Mouse (Mus musculus) embryonic stem cell, embryonic (primary cell): ENCODE data around the gene Alg5.

Experiments
- CTCF ChIA-PET, 4 experiments: fragments of 300-600 bp in 2 of 4; fragments of 350-600 bp in 2 of 4; sonication (Branson Sonifier 250); formaldehyde crosslinking; loops; one replicate each; lab custom pipeline; 2022; ENCODE audit warnings: inconsistent platforms in 2 of 4; lab: Charles Lee
- POLR2A ChIA-PET, 4 experiments: fragments of 300-600 bp in 2 of 4; fragments of 350-600 bp in 2 of 4; sonication (Branson Sonifier 250); formaldehyde crosslinking; loops; one replicate each; lab custom pipeline; 2022; ENCODE audit warnings: antibody characterized with exemption in 4 of 4, inconsistent platforms in 1 of 4; lab: Charles Lee

The Alg5 gene

DNA sequence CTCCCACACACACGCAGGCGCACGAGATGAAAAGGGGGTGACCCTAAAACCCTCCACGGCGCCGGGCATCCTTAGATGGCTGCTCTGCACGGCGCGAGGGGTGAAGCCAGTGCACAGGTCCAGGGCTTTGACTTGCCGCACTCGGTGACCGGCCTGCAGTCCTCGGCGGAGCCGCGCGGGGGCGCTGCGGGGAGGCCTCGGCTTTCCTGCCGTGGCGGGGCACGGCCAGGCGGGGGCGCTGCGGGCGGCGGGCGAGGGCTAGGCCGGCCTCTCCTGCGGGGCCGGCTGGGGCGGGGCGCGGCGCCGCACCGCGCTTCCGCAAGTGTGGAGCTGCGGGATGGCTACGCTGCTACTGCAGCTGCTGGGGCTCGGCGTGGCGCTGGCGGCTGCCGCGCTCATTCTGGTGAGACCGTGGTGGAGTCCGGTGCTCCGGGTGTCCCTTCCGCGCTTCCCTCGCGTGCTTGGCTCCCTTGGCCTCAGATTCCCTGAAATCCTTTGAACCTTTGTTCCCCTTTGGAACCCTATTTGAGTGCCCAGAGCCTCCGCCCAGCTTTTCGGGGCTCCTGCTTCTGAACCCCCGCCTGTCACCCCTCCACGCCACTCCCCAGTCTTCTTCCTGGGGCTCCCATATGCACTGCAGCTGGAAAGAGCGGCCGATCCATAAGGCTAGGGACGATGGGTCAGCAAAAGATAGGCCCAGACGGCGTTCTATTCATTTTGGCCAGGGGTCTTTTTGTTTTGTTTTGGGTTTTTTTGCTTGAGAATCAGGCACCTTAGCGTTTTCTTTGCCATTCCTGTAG is at the start of gene Alg5, which contains the start of gene Exosc8:
Gene Alg5, plus strand, starts transcription at position 293 of the 800 bp plus-strand sequence.
Gene Exosc8, minus strand, starts transcription at position 147 of the 800 bp plus-strand sequence.
- CTCF ChIA-PET, result interaction anchor here (0.5 to 2.3 kb wide), 27 partner anchors 9 to 1246 kb away, joined by 3 to 43 read pairs (median 4); partner anchors contain the start of genes Supt20 (in 2 of the 4) and Smad9 (in 1 of the 4)
- POLR2A ChIA-PET, result interaction anchor here in 3 of 4 experiments (0.5 to 3.7 kb wide), 22 partner anchors 8 to 487 kb away, joined by 3 to 23 read pairs (median 5); partner anchors contain the start of gene Supt20 (in 3 of the 3)

DNA sequence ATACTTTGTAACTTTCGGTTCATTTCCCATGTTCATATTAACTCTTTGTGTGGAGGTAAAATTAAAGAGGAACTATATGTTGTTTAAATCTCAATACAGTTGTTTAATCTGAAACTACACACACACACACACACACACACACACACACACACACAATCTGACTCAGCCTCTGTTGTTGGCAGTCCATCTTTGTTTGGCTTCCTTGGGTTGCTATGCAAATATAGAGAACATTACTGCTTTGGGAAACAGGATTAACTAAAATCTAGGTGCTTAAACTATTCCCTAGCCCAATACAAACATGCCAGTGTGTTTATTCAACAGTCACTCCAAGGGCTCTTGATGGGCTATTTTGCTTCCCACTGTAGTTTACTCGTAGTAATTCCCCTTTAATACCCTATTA is 48.1 kb upstream of the Alg5 start:
- ChIA-PET POLR2A (no interaction called here), CTCF (no interaction called here)

DNA sequence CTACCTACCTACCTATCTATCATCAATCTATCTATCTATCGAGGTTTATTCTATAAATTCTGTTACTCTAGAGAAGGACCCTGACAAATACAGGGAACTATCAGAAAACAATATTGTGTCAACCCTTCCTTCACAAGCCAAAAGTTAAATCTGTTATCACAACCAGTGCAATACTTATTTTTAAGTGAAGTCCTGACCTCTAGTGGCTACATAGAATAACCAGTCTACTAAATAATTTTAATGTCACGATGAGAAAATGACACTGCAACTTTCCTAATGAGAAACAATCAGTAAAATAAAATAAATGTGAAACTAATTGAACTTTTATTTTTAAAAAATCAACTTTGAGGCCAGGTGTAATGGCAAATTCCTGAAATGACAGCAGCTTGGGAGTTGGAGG is 46.2 kb upstream of the Alg5 start:
- ChIA-PET CTCF (no interaction called here), POLR2A (no interaction called here)

DNA sequence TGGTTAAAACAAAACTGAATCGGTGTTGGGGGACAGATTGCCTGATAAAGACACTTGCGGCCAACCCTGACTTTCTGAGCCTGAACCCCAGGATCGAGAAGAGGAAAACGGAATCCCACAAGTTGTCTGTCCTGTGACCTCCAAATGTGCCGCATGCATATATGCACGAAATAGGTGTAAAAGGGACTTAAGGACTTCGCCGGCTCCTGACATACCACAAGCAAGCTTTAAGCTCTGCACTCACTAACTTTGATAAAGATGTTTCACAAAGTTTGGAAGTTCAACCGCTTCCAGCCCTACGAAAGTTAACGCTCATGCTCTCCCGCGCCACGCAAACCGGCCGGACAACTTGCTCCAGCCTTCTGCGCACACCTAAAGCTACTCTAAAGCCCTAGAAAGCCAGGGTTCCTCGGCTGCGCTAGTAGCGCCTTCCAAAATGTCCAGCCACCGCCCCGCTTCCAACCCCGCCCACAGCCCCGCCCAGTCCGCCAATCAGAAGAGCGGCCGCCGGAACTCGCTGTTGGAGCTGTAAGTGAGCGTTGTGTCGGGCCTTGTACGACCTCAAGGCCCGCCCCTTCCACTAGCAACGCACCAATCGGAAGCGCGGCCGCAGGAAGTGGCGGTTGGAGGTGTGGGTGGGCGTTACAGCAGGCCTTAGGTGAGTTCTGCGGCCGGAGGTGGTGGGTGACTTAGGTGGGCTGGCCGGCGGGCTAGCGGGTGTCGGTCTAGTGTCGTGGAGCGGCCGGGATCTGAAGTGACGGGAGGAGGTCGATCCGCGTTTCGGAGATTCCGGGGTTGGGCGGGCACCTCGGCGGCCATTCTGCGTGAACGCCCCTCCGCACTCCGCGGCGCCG is 42.9 kb upstream of the Alg5 start, which contains the start of gene Supt20:
Gene Supt20, plus strand, starts transcription at position 606 of the 854 bp plus-strand sequence.
- CTCF ChIA-PET, result interaction anchor here in 3 of 4 experiments (0.6 to 1.8 kb wide), 13 partner anchors 10 to 1839 kb away, joined by 3 to 12 read pairs (median 4); partner anchors contain the start of genes Alg5 (in 2 of the 3) and Exosc8 (in 2 of the 3)
- POLR2A ChIA-PET, result interaction anchor here in 3 of 4 experiments (0.6 to 1.8 kb wide), 55 partner anchors 9 to 489 kb away, joined by 3 to 13 read pairs (median 4); partner anchors contain the start of genes Alg5 (in 3 of the 3), Exosc8 (in 3 of the 3), Sohlh2 (in 1 of the 3) and Spg20 (in 1 of the 3)

DNA sequence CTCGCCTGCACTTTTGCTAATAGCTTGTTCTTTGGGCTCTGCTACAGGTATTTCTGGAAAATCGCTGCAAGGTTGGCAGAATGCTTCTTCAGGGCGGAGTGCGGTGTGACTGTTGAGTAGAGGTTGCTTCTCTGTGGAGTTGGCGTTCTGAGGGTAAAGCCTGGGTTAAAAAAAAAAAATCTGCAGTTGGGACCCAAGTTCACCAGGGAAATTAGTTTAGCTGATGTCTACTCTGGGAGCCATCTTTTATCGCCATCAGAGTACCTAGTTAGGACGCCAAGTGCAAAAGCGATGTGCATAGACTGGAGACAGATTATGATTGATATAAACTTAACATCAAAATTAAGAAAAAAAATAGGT is 42.3 kb upstream of the Alg5 start:
- ChIA-PET CTCF (interaction anchor here in 3 of 4 experiments (0.6 to 1.8 kb wide), 13 partner anchors 10 to 1839 kb away, joined by 3 to 12 read pairs (median 4); partner anchors contain the start of genes Alg5 (in 2 of the 3) and Exosc8 (in 2 of the 3)), POLR2A (interaction anchor here in 3 of 4 experiments (0.6 to 1.8 kb wide), 55 partner anchors 9 to 489 kb away, joined by 3 to 13 read pairs (median 4); partner anchors contain the start of genes Alg5 (in 3 of the 3), Exosc8 (in 3 of the 3), Sohlh2 (in 1 of the 3) and Spg20 (in 1 of the 3))

DNA sequence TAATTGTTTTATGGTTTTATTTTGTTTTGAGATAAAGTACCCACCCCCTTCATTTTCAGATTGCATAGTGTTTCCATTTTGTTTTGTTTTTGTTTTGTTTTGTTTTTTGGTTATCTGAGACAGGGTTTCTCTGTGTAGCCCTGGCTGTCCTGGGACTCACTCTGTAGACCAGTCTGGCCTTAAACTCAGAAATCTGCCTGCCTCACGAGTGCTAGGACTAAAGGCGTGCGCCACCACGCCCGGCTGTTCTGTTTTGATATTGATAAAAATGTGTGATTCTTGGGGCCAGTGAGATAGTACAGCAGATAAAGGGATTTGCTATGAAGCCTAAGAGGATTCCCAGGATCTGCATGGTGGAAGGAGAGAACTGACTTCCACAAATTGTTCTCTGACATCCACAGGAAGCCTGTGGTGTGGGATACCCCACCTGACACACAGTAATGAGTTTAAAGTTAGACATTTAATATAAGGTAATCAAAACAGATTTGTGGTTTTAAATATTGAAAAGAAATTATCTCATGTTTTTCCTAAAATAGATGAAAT is 35.5 kb upstream of the Alg5 start:
- ChIA-PET CTCF (no interaction called here), POLR2A (interaction anchor here in 1 of 4 experiments (0.7 to 1.1 kb wide), 2 partner anchors 14 to 21 kb away, joined by 3 read pairs; no protein-coding TSS in a partner anchor)

DNA sequence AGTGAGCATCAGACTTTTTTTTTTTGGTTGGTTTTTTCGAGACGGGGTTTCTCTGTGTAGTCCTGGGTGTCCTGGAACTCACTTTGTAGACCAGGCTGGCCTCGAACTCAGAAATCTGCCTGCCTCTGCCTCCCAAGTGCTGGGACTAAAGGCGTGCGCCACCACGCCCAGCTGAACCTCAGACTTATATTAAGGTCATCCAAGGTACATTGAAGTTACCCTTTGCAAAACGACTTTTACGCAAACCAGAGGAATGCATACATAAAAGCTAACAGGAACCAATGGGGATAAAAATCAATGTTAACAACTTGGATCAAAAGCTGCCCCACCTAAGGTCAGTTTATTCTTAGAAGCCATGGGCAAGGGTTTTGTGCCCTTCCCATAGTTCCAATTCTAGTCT is 31.2 kb upstream of the Alg5 start:
- CTCF ChIA-PET, result interaction anchor here in 1 of 4 experiments (1.4 kb wide), 1 partner anchor 18 kb away, joined by 4 read pairs; no protein-coding TSS in a partner anchor
- POLR2A ChIA-PET, result interaction anchor here in 3 of 4 experiments (0.8 to 2.5 kb wide), 10 partner anchors 11 to 31 kb away, joined by 3 to 12 read pairs (median 6); partner anchors contain the start of genes Supt20 (in 3 of the 3), Alg5 (in 1 of the 3) and Exosc8 (in 1 of the 3)

DNA sequence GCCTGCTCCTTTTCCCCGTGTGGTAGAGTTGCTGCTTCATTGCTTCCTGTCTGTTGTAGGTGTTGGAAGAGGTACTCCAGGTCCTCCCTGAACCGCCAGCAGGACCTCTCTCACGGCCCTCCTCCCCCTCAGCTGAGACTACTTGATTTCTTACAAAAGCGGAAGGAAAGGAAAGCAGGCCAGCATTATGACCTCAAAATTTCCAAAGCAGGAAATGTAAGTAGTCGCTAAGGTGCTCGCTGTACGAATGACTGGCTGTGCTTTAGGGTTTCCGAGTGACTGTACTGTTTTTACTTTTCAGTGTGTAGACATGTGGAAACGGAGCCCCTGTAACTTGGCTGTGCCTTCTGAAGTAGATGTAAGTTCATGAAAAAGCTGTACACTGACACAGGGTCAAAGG is 26.4 kb upstream of the Alg5 start:
- ChIA-PET POLR2A (no interaction called here), CTCF (interaction anchor here in 1 of 4 experiments (0.8 kb wide), 1 partner anchor 37 kb away, joined by 3 read pairs; no protein-coding TSS in a partner anchor)

DNA sequence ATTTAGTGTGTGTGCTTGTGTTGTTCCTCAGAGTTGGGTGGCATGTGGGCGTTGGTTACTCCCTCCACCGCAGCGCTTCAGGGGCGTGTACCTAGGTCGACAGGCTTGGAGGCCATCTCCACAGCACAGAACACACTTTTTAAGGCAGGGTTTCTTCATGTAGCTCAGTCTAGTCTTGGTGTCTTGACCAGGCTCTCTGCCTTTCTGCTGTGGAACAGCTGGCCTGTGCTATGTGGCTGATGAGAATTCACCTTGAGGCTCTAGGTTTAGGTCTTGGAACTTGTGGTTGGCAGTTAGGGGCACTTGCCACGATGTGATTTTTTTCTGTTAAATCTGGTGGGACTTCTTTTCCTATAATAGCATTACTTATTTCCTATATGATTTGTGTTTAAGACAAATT is 21.1 kb upstream of the Alg5 start, which contains the start of gene Gm21958:
Gene Gm21958, minus strand, starts transcription at position 101 of the 400 bp plus-strand sequence.
- ChIA-PET CTCF (no interaction called here), POLR2A (interaction anchor here in 1 of 4 experiments (0.7 to 2.0 kb wide), 4 partner anchors 9 to 18 kb away, joined by 4 to 6 read pairs (median 5); no protein-coding TSS in a partner anchor)

DNA sequence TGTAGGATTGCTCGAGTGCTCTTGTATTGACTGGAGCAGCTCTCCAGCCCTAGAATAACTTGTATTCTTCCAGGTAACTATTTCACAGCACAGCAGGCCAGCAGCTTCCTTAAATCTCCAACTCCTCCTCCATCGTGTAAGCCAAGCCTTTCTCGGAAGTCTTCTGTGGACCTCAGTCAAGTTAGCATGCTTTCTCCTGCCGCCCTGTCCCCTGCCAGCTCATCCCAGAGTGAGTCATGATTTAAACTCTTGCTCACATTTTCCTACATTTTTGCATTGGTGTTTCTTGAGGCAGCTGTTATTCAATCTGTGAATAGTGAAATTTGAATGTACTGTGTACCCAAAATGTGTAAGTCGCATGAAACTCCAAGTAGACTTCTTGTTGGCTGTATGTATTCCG is 19.9 kb upstream of the Alg5 start:
- CTCF ChIA-PET, result interaction anchor here in 2 of 4 experiments (0.5 to 0.6 kb wide), 2 partner anchors 77 to 615 kb away, joined by 3 read pairs; no protein-coding TSS in a partner anchor

DNA sequence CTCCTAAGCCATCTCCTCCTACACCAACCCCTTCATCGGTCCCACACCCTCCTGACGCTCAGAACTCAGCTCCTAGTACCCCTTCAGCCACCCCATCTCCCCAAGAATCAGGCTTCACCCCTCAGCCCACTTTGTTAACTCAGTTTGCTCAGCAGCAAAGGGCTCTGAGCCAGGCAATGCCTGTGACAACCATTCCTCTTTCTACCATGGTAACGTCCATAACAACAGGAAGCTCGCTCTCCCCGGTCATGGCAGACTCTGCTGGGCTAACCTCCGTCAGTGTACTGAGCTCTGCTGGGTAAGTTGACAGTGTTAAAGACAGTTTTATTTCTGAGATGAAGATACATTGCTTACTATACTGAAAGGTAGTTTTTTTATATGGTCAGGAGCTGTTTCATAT is 18.0 kb upstream of the Alg5 start:
- ChIA-PET CTCF (interaction anchor here in 2 of 4 experiments (0.8 to 1.2 kb wide), 3 partner anchors 18 to 28 kb away, joined by 3 to 4 read pairs (median 3); partner anchors contain the start of genes Alg5 (in 2 of the 2) and Exosc8 (in 1 of the 2)), POLR2A (interaction anchor here in 2 of 4 experiments (0.7 to 2.2 kb wide), 9 partner anchors 10 to 28 kb away, joined by 3 to 7 read pairs (median 3); partner anchors contain the start of gene Supt20 (in 2 of the 2))

More for the DNA sequence above, 19.9 kb upstream of the Alg5 start:
- POLR2A ChIA-PET, result interaction anchor here in 2 of 4 experiments (0.9 to 2.2 kb wide), 5 partner anchors 9 to 18 kb away, joined by 3 to 7 read pairs (median 5); no protein-coding TSS in a partner anchor

DNA sequence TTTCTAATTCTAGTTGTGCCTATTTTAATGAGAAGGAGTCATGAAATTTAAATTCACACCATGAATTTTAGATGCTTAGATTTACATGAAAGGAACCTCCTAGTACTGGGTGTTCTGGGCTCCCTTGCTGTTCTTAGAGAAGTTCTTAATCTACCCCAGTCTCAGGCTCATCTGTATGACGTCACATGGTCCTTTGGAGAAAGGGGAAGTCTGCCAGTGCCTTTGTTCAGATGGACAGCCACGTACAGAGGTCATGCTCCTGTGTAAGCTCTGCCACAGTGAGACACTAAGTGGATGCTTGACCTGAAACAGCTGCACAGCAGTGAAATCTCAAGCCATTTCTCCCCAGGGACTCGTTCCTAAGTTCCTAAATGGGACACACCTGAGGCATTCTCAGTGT is 16.4 kb upstream of the Alg5 start:
- POLR2A ChIA-PET, result interaction anchor here in 1 of 4 experiments (1.4 kb wide), 1 partner anchor 26 kb away, joined by 3 read pairs; the partner anchor contains the start of gene Supt20
- CTCF ChIA-PET, result no interaction called here

DNA sequence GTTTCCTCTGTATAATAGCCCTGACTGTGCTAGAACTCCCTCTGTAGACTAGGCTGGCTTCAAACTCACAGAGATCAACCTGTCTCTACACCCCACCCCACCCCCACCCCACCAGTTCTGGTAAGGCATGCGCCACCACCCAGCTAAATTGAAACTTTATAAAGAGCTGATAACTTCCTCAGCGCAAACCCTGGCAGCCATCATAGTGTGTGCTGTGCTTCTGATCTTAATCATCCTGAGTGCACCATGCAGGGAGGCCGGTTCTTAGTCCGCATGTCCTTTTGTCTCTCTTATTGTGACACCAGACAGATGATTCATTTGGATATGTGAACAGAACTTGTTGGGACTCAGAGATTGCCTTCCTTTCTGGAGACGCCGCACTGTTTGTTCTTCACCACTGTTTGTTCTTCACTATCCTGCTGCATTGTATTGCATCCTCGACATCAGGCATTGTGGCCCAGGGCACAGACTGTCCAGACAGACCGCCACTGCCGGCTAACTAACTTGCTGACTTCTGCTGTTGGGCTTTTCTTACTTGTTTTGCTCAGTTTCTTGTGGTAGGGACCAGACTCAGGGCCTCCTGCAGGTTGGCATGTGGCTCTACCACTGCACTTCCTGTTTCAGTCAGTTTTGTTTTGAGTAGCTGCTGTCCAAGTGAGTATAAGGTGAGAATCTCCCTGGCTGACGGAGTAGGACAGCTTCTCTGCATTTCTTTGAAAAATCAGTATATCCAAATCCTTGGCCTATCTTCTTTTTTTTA is 11.4 kb upstream of the Alg5 start:
- POLR2A ChIA-PET, result interaction anchor here in 2 of 4 experiments (1.0 to 2.5 kb wide), 5 partner anchors 9 to 41 kb away, joined by 3 to 14 read pairs (median 8); partner anchors contain the start of genes Alg5 (in 1 of the 2), Exosc8 (in 1 of the 2) and Supt20 (in 1 of the 2)
- CTCF ChIA-PET, result interaction anchor here in 2 of 4 experiments (0.5 to 1.2 kb wide), 3 partner anchors 12 to 22 kb away, joined by 3 to 4 read pairs (median 4); partner anchors contain the start of gene Alg5 (in 1 of the 2)

DNA sequence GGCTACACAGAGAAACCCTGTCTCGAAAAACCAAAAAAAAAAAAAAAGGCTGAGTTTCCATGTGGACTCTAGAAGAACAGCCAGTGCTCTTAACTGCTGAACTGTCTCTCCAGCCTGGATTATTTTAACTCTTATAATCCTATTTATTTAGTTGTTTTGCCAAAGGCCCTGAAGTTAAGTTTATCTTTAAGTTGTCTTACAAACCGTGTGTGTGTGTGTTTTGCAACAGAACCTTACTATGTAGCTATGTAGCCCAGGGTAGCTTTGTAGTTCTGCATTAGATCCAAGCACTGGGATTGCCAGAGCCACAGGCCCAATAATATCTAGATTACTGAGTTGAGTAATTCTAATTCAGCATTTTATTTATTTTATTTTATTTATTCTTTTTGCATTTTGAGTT is 10.0 kb upstream of the Alg5 start:
- POLR2A ChIA-PET, result interaction anchor here in 3 of 4 experiments (0.9 to 2.7 kb wide), 6 partner anchors 9 to 32 kb away, joined by 3 to 19 read pairs (median 4); partner anchors contain the start of genes Alg5 (in 2 of the 3), Exosc8 (in 2 of the 3) and Supt20 (in 1 of the 3)

DNA sequence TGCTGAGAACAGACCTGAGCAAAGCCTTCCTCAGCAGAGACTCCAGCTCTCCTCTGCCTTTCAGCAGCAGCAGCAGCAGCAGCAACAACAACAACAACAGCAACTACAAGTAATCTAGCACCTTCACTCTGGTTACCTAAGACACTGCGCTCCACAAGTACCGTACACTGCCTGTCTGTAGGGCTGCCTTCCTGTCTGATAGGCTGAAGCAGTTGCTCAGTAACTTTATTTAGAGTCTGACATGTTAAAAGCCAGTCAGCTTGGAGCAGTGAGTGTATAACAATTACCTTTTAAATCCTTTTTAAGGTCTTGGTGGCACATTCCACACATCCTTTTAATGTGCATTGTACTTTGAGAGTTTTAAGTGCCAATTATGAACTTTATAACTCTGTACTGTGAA is 7.8 kb upstream of the Alg5 start:
- POLR2A ChIA-PET, result interaction anchor here in 3 of 4 experiments (0.6 to 2.7 kb wide), 11 partner anchors 8 to 35 kb away, joined by 3 to 8 read pairs (median 4); partner anchors contain the start of genes Alg5 (in 1 of the 3), Exosc8 (in 1 of the 3) and Supt20 (in 1 of the 3)
- CTCF ChIA-PET, result interaction anchor here in 2 of 4 experiments (0.7 to 1.5 kb wide), 2 partner anchors 8 to 22 kb away, joined by 3 to 5 read pairs; partner anchors contain the start of gene Alg5 (in 1 of the 2)

More for the DNA sequence above, 10.0 kb upstream of the Alg5 start:
- CTCF ChIA-PET, result no interaction called here
